Mouse (Mus musculus) erythroblast, adult 5-6 weeks (primary cell): ENCODE measurements around the gene Terf2ip. TPM values are rescaled to one million over a fixed set of nuclear protein-coding genes. Genes with fewer than 3 reads are reported as not detected.
A peak's percentile ranks its signal among the peaks of the same experiment; 100 is the strongest.

Source experiments
- ATAC-seq: replicated peaks from 2 replicates; pipeline ENCODE4 v1.8.0; 2016; ENCODE audit warnings: moderate number of reproducible peaks, mild to moderate bottlenecking, moderate TSS enrichment, inconsistent platforms; ENCODE audit not compliant: poor library complexity, low FRiP score, severe bottlenecking
- total RNA-seq, 2 experiments: library from RNA; stranded (forward) in 1 of 2; stranded (reverse) in 1 of 2; fragments of 150-400 nt in 1 of 2; fragments of 200-764, 138-1000 nt in 1 of 2; gene quantifications; 2 replicates each; pipeline versions ENCODE4 v1.2.3 to v1.2.4; 2015 to 2017; ENCODE audit warnings: low replicate concordance in 2 of 2

Gene Terf2ip
- total RNA-seq (2015; ENCODE audit: low replicate concordance) (1.9 TPM in 2 replicates), total RNA-seq (2017; ENCODE audit: low replicate concordance) (2.5 and 3.6 TPM in 2 replicates)

DNA sequence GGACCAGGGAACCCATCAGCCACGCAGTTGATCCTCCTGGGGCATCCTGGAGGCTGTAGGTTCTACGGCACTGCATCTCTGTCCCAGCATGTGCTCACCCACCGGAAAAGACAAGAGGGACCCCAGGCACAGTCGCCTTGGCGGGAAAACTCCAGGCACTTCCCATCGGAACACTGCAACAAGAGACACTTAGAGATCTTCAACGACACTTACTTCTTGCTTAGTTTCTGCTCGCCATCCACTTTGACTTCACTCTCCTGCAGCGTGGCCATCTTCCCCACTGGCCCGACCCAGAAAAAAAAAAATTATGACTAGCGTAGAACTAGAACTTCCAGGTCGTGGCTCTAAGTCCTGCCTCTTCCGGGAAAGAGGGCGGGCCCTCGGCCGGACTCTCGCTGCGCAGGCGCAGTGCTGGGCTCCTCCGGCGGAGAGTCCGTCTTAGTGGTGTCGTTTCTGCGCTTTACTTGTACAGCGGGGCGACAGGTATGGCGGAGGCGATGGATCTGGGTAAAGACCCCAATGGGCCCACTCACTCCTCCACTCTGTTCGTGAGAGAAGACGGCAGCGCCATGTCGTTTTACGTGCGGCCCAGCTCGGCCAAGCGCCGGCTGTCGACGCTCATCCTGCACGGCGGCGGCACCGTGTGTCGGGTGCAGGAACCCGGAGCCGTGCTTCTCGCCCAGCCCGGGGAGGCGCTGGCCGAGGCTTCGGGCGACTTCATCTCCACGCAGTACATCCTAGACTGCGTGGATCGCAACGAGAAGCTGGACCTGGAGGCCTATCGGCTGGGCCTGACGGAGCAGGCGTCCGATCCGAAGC, at the start of gene Terf2ip, which contains the start of gene Kars:
Terf2ip (plus strand) TSS at position 402 of the 819 bp plus-strand sequence.
Kars (minus strand) TSS at position 327 of the 819 bp plus-strand sequence.
- peak; percentile 94 for ATAC-seq

DNA sequence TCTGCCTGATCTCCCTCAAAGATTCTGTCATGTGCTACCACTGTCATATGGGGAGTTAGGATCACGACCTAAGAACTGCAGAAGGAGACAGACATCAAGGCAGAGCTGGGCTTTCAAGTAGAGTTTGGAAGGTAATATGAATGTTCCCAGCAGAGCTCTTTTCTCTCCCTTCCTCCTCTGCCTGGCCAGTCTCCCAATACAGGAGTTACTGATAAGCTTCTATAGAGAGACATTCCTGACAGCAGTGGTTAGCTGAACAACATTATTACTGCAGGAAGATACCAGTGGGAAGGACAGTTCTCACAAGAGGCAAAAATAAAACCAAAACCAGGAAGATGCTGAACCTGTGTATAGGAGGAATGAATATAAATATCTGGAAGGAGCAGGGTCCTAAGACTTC, 48.6 kb upstream of the Terf2ip start:
- ATAC-seq: no peak

DNA sequence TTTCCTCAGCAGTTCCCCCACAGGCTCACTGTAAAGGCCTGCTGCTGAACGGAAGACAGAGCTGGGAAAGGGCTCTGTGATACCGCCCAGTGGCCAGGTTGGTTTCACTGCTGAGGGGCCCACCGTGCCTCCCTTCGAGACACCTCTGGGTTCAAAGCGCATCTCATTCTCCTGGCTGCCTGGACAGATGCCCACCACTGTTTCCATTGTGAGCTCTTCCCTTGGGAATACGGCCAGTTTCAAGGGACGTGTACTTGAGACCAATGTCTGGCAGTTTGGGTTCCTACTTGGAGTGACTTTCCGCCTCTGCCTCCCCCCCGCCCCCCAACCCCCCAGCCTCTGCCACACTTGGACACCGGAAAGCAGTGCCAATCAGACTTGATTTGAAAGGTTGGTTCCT, 48.1 kb upstream of the Terf2ip start:
- no peak for ATAC-seq

DNA sequence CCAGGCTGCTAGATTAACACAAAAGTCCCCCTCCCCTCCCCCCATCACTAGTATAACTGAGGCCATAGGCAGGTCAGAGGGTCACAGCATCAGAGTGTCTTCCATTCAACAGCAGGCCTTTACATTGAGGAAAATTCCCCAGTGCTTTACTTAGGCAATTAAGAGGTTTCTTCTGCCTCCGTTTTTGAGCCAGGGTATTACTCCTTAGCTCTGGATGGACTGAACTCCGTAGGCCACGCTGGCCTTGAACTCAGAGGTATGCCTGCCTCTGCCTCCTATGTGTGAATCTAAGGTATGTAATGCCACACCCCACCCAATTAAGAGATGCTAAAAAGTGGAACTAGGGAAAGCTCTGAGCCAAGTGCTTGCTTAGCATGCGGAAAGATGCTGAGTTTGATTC, 47.7 kb upstream of the Terf2ip start:
- no peak for ATAC-seq

DNA sequence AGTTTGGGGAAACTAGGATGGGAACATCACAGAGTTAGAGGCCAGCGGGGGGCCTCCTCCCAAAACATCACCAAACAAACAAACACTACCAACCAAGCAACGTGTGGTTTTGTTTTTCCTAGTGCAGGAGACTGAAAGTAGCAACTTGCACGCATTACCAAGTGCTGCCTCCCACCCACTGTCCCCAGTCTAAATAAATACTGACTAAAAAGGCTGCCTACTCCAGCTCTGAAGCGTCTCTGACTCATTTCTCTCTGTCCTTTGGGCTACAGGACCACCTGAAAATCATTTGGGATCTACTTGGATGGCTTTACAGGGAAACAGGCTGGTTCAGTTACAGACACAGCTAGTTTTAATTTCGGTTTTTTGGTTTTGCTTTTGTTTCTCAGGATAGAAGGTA, 46.8 kb upstream of the Terf2ip start:
- ATAC-seq: no peak

DNA sequence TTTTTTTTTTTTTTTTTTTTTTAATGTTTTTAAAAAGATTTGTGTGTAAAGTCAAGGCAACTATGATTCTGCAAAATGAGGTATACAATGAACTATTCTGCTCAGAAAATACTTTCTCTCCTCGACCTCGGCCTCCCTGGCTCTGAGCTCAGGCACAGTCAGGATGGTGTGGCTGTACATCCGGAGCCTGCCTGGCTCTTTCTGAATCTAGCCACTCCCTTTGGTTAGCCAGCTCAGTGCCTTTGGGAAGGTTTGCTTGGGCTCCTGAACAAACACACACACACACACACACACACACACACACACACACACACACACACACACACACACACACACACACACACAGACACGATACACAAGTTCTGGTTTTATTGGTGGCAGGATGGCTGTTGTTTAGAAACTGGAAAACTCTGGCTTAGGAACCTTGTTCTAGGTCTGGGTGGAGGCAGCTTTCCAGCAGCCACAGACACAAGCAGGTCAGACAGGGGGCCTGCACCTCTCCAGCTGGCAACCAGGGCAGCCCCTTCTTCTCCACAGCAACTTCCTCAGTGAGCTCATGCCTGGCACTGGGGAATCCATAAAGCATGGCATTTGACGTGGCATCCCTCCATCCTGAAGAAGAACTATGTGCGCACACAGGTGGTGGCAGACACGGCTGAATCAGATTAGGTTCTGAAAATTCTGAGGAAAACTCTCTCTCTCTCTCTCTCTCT, 46.2 kb upstream of the Terf2ip start:
- no peak for ATAC-seq

DNA sequence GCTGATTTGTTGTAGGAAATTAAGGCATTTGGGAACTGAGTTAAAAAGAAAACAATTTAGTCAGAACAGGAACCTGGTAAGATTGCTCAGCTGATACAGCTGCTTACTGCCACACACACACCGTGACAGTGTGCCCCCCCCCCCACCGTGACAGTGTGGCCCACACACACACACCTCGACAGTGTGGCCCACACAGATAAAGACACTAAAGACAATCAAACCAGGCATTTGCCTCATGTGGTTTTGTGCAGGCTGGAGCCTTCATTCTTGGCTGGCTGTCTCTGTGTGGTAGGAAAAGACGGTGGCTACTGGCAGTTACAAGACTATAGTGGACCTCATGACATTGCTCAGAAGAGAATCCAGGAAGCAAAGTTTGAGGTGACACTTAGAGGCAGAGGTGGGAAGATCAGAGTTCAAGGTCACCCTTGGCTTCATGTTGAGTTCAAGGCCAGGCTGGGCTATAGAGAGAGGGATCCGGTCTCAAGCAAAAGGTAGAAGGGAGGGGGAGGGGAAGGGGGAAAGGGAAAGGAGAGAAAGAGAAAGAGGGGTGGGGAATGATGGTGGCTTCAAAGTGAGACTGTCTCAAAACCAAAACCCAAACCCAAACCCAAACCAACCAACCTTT, 43.8 kb upstream of the Terf2ip start:
- no peak for ATAC-seq

DNA sequence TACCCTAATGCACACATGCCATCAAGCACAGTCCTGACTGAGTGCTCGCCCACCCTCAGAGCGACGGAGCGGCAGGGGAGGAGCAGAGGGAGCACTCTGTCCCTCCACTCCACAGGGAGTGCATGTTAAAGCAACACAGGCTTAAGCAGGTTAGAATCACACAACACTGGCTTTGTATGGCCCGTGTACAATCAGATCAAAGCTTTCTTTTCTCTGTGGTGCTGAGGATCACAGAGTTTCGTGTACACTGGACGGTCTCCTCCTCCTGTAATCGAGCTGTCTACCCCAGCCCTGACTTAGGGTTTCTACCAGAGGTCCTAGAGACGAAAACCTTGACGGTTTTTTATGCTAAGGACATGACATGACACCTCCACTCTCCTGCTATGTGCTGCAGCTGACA, 42.7 kb upstream of the Terf2ip start:
- ATAC-seq: no peak

DNA sequence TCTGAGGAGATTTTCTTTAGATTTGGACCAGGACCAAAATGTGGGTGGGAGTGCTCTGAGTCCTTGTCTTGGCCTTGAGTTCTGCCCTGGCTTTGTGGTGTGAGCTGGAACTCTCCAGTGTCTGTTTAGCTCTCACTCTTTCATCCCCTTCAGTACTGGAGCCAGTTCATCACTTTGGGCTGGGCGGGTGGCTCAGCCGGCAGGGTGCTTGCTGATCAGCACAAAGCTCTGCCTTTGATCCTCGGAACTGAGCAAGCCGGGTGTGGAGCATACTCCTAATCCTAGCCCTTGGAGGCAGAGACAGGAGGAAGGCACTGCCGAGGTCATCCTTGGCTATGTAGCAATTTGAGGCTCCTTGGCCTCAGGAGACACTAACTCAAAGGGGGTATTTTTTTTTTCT, 42.2 kb upstream of the Terf2ip start:
- ATAC-seq: no peak

DNA sequence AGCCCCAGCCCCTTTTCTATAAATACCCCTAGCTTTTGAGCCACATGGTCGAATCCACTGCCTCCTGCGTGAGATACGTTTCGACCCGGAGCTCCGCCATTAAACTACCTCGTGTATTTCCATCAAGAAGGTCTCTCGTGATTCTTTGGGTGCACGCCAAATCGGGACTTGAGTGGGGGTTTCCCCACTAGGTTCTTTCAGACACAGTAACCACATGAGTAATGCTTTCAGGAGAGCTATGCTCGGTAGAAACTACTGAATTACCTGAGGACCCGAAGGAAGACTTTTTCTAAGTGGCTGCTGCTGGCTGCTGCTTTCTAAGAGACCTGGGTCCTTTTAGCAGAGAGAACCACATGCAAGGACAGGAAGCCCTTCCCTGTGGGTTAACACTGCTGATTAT, 37.1 kb upstream of the Terf2ip start:
- ATAC-seq: no peak

DNA sequence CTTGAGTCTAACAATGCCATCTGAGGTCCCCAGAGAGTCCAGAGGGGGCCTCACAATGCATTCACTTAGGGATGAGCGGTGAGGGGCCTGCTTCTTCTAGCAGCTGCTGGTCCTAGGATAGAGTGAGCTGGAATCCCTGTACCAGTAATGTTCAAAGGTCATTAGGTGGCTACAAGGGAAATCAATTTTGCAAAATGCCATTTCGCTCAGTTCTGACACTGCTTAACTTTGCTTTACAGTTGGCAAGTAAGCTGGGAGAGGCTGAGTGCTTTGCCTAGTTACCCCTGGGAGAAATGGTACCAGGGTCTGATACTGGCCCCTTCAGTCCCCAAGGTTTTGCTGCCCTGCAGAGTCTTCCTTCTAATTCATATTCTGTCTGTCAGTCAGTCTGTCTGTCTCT, 35.5 kb upstream of the Terf2ip start:
- ATAC-seq: no peak

DNA sequence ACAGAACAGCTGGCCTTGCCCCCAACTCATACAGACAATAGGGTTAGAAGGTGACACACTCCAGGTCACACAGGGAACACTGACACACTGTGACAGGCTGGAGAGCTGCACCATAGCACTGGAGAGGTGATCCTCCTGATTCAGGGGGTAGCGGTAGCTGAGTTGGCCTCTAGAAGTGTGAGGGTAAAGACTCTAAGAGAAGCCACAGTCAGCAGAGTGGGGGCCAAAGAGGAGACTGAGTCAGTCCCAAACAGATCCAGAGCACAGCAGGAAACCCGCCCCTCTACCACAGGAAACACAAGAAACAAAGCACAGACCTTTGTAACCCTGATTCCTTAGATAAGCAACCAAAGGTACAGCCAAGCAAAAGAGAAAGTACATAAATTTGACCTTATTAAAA, 34.9 kb upstream of the Terf2ip start:
- no peak for ATAC-seq

DNA sequence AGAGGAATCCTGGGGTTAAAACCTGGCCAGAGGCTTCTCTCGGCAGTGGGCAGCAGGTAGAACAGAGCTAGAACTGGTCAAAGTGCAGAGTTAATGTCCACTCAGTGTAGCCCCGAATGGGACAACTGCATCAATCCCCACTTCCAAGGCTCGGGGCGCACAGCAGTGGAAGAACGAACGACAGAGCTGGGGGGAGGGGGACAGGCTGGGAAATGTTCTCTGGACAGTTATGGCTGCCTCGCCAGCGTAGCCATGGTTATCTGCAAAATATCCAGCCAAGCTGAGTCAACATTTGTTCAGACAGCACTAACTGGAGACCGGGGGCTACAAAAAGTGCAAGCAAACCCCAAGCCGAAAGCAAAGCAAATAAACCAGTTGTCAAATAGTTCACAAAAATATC, 33.1 kb upstream of the Terf2ip start:
- ATAC-seq: no peak

DNA sequence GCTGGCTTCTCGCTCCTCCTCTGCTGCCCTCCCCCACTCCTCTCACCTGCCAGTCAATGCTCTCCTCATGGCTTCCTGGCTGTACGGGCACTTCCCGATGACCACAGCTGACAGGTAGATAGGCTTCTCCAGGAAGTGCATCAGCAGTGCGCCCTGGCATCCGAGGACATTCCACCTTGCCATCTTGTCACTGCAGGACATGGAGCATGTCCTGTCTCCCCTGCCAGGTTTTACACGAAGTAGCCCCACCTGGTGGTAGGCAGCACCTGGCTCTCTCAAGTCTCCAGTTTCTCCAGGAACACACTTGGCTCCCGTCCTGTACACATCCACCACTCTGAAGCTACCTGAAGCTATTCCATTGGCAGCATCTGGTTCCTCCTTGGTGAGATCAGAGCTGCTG, 29.1 kb upstream of the Terf2ip start:
- peak; percentile 55 for ATAC-seq

DNA sequence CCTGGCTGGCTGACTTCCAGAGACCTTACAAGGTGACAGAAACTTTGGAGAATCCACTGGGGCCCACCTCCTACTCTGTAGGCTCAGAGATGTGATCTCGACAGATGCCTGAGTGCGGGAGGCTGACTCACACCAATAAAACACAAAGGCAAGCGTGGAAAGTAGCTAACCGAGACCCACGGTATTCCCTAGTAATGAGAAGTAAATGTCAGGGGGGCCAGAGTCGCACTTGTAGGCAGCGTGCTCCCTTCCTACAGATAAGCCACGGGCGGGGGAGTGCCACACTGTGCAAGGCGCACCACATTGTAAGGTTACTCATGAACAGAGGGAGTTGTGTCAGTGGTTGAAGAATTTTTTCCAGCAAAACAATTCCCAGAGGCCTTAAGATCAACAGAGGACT, 26.7 kb upstream of the Terf2ip start:
- ATAC-seq: no peak

DNA sequence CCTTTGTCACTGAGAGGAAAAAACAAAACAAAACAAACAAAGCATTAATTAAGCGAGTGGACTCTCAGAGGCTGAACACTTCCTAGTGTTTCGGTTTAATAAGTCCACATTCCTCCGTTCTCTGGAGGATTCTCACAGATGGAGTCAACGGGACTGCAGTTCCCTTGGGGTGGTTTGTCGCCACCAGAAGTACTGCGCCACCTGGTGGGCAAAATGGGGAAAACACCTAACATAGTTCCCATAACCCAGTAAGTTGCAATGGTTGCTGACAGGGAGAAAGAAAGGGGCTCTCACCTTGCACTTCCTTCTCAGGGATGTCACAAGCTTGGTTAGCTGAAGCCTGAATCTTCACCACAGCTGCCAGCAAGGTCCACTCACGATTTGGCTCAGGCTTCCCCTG, 21.3 kb upstream of the Terf2ip start:
- ATAC-seq: peak; percentile 80

DNA sequence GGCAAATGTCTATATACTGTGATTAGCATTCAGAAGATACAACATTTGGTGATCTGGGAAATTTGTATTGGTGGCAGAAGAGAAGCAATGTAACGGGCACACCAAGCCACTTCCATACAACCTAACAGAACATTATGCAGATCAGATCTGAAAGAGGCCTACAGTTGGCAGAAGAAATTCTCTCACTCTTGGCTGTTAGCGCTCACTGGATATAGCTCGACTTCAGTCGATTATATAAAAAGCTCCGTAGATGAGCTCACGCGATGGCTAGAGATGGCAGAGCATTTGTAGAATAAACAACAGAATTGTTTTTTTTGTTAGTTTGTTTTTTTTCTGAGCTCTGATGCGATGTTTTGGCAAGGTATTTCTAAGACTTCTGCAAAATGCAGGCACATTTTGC, 19.9 kb upstream of the Terf2ip start:
- ATAC-seq: no peak

DNA sequence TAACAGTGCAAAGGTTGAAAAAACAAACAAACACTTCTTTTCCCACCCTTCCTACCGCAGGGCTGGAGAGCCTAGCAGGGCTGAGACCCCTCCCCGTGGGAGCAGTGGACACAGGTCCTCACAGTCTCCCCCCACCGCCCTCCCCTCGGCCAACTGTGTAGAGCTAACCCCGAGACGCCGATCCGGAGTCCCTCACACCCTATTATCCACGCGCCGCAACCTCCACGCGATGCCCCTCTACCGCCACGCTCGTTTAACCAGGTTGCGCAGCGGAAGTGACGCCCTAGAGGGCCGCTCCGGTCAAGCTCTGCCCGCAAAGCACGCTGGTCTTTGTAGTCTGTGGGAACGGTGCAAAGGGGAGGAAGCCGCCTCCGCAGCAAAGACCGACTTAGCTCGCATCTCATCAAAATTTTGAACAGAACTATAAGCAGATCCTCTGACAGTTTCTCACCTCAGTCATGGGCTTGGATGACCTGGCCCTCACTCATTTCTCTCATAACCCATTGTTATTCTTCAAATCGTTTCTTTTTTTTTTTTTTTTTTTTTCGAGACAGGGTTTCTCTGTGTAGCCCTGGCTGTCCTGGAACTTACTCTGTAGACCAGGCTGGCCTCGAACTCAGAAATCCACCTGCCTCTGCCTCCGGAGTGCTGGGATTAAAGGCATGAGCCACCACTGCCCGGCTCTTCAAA, 19.0 kb upstream of the Terf2ip start, which contains the start of gene Adat1:
Adat1 (minus strand) TSS at position 290 of the 690 bp plus-strand sequence.
- ATAC-seq: peak; percentile 97

DNA sequence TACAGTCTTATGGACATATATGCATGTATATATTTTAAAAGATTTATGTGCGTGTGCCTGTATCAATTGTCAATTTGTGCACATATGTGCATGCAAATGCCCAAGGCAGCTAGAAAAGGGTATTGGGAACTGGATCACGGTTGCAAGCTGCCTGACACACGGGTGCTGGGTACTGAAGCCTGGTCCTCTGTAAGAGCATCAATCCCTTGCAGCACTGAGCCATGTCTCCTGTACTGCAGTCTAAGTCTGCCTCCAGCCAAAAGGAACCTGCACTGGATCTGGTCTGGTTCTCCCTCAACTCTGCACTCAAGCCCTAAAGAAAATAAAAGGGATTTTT, 18.5 kb upstream of the Terf2ip start:
- no peak for ATAC-seq

DNA sequence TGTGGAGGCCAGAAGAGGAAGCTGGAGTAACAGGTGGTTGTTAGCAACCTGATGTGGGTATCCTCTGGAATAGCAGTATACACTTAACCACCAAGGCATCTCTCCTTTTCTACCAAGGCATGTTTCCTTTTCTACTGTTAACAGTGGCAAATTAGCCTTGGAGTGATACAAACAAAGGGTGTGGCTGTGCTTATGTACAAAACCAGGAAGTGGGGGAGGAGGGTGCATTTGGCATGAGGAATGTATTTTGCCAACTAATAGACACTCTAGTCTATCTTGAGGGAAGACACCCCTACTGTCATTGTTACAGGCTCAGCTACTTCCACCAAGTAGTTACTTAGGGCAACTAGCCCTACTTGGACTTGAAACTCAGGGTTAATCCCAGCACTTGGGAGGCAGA, 6.4 kb upstream of the Terf2ip start:
- no peak for ATAC-seq
